Mouse (Mus musculus) Patski (cell line): Measurements from ENCODE around the gene Ywhag. TPM values are rescaled to one million over a fixed set of nuclear protein-coding genes. Genes with fewer than 3 reads are reported as not detected.

Experiments used
- ATAC-seq: fragments of 100-300 bp; one replicate; pipeline ENCODE4 v1.8.0; 2021
- CTCF ChIA-PET: fragments of 350-600 bp; sonication (Branson Sonifier 250); formaldehyde crosslinking; loops from one replicate; lab custom pipeline; 2022; ENCODE audit warnings: inconsistent platforms; lab: Charles Lee
- POLR2A ChIA-PET: fragments of 350-600 bp; sonication (Branson Sonifier 250); formaldehyde crosslinking; loops from one replicate; lab custom pipeline; 2022; ENCODE audit warnings: antibody characterized with exemption, inconsistent platforms; lab: Charles Lee
- DNase-seq: peaks from one replicate; pipeline ENCODE4 v3.0.0-alpha.2; 2011; ENCODE audit warnings: low read depth, low spot score
- H3K27me3 ChIP-seq: fragments of 371-371 bp; one replicate; pipeline ENCODE4 v1.5.1; 2021
- CTCF ChIP-seq: fragments of 100-300 bp; IDR thresholded peaks from one replicate; pipeline ENCODE4 v1.5.1; 2021
- in situ Hi-C: fragments of 300-500 bp; cut with MboI; formaldehyde crosslinking; loops from 3 replicates; pipeline ENCODE4 v1.11.1; 2018; ENCODE audit warnings: low pct_unique_long_range_greater_than_20kb, mixed read lengths
- polyA plus RNA-seq: library from polyadenylated mRNA; unstranded; gene quantifications from one replicate; pipeline ENCODE4 v1.2.3, GENCODE M21; 2021

Gene Ywhag
- polyA plus RNA-seq = 237 TPM

DNA sequence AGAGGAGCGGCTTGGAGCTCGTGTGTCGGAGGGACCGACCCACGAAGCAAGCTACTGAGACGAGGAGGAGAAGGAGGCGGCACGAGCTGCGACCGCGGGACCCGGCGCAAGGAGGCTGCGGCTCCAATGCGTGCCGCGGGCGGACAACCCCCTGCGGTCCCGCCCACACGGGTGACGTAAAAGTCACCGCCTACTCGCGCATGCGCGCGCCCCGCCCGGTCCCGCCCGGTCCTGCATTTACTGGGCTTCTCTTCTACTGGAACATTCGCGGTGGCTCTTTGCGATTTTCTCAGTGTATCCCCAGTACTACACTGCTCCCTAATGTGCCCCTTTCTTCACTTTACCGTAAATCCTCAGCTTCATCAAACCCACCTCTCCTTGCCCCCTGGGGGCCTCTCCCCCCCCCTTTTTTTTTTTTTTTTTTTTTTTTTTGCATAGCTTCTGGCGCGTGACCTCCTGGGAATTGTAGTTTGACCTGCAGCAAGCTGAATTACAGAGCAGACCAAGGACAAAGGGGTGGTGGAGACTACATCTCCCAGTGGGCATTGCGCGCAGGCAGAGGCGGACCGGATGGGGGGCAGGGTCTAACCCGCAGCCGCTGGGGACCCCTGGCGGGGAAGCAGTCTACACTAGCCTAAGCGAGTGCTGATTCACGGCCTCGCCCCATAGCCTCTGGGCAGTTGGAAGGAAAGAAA, at the start of gene Ywhag:
Gene Ywhag, minus strand, starts transcription at position 136 of the 695 bp plus-strand sequence.
- in situ Hi-C loops = no loop called here
- TF ChIP-seq CTCF = peak; percentile 91
- CTCF ChIA-PET = interaction anchor here (0.7 to 1.2 kb wide), 3 partner anchors 24 to 43 kb away, joined by 3 to 6 read pairs (median 3); no protein-coding TSS in a partner anchor
- DNase-seq (peak; percentile 95), ATAC-seq (peak; percentile 91)
- no peaks in the 10 kb centered on the region for H3K27me3 ChIP-seq
- POLR2A ChIA-PET = interaction anchor here (0.7 to 1.0 kb wide), 7 partner anchors 10 to 181 kb away, joined by 3 to 6 read pairs (median 3); no protein-coding TSS in a partner anchor

GRCm38 (mm10) chr5:135982398-135982797, 48.0 kb upstream of the Ywhag start:
- peak; percentile 55 for ATAC-seq
- POLR2A ChIA-PET = no interaction called here
- in situ Hi-C loops = loop anchor here (5.0 kb wide), 2 partner anchors 65 to 205 kb away; no protein-coding TSS in a partner anchor

GRCm38 (mm10) chr5:135979904-135980303, 45.5 kb upstream of the Ywhag start, which contains the start of gene Zp3:
TSS of gene Zp3 (plus strand) at chr5:135980099.
- no peaks in the 10 kb centered on the region for H3K27me3 ChIP-seq
- in situ Hi-C loops = loop anchor here (5.0 kb wide), 2 partner anchors 67 to 207 kb away; no protein-coding TSS in a partner anchor
- CTCF ChIA-PET = interaction anchor here (1.4 kb wide), 1 partner anchor 66 kb away, joined by 3 read pairs; no protein-coding TSS in a partner anchor
- ATAC-seq (no peak), DNase-seq (no peak)
- TF ChIP-seq CTCF = no peak
- POLR2A ChIA-PET = interaction anchor here (0.6 kb wide), 1 partner anchor 10 kb away, joined by 4 read pairs; no protein-coding TSS in a partner anchor

More at GRCm38 (mm10) chr5:135982398-135982797, 48.0 kb upstream of the Ywhag start:
- no peak for TF ChIP-seq CTCF
- DNase-seq = no peak
- no peaks in the 10 kb centered on the region for H3K27me3 ChIP-seq
- CTCF ChIA-PET = interaction anchor here (0.7 to 2.4 kb wide), 11 partner anchors 11 to 95 kb away, joined by 3 to 16 read pairs (median 3); partner anchors contain the start of gene Dtx2

DNA sequence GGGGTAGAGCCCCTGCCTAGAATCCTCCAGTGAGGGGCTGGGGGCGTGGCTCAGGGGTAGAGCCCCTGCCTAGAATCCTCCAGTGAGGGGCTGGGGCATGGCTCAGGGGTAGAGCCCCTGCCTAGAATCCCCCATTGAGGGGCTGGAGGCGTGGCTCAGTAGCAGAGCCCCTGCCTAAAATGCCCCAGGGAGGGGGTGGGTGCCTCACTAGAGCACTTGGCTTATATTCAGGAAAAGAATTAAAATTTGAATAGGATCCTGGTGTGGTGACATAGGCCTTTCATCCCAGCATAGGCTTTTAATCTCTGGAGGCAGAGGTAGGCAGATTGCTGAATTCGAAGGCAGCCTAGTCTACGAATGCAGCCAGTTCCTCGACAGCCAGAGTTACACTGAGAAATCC, 45.0 kb upstream of the Ywhag start:
- DNase-seq (no peak), ATAC-seq (no peak)
- in situ Hi-C loops = no loop called here
- no peaks in the 10 kb centered on the region for H3K27me3 ChIP-seq
- ChIA-PET POLR2A (no interaction called here), CTCF (interaction anchor here (0.8 to 1.4 kb wide), 2 partner anchors 17 to 66 kb away, joined by 3 read pairs; no protein-coding TSS in a partner anchor)
- TF ChIP-seq CTCF = no peak

DNA sequence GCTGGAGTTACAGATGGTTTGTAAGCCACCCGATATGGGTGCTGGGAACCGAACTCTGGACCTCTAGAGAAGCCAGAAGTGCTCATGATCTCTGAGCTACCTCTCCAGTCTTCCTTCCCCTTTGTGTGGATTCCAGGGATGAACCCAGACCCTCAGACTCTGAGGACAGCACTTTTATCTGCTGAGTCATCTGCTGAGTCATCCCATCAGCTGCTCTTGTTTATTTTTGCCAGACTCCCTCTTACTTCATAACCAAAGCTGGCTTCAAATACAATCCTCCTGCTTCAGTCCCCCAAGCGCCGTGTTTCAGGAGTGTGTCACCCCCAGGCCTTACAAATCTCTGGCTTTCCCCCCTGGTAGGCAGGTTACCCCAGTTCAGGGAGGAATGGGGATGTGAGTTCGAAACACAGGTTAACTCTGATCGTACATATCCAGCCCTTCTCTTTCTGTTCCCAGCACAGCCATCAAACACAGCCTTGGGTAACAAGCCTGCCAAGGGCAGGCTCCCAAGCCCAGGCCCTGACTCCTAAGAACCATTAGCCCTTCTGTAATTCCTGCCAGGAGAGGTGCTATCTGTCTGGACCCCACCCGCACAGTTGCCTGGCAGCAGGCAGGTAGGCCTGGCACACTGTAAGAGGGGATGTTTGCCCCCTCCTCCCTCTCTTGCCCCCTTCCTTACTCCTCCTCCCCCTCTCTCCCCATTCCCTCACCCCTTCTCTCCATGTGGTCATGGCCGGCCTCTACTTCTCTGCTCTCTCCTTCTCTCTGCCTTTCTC, 41.7 kb upstream of the Ywhag start:
- ATAC-seq = no peak
- in situ Hi-C loops = no loop called here
- no peaks in the 10 kb centered on the region for H3K27me3 ChIP-seq
- peak; percentile 74 for DNase-seq
- ChIA-PET POLR2A (interaction anchor here (2.7 kb wide), 1 partner anchor 12 kb away, joined by 10 read pairs; no protein-coding TSS in a partner anchor), CTCF (no interaction called here)
- no peak for TF ChIP-seq CTCF

GRCm38 (mm10) chr5:135974365-135974764, 39.9 kb upstream of the Ywhag start, which contains the start of gene Ssc4d:
TSS of gene Ssc4d (minus strand) at chr5:135974531.
- no peaks in the 10 kb centered on the region for H3K27me3 ChIP-seq
- in situ Hi-C loops = no loop called here
- no peak for TF ChIP-seq CTCF
- ATAC-seq = no peak
- ChIA-PET POLR2A (interaction anchor here (0.5 to 2.7 kb wide), 2 partner anchors 10 to 240 kb away, joined by 3 to 10 read pairs; no protein-coding TSS in a partner anchor), CTCF (interaction anchor here (1.1 kb wide), 1 partner anchor 96 kb away, joined by 5 read pairs; no protein-coding TSS in a partner anchor)
- no peak for DNase-seq

DNA sequence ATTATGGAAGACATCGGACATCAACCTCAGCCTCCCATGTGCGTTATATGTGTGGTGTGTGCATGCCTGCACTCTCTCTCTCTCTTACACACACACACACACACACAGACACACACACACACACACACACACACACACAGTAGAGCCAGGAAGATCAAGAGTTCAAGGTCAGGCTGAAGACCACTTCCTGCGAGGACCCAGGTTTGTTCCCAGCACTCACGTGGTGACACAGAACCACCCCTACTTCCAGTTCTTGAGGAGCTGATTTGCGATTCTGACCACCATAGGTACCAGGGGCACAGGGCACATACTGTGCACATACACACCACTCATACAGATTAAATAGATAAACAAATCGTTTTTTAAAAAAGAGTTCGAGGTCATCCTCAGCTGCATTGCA, 37.5 kb upstream of the Ywhag start:
- DNase-seq (no peak), ATAC-seq (no peak)
- CTCF ChIA-PET = no interaction called here
- in situ Hi-C loops = no loop called here
- POLR2A ChIA-PET = no interaction called here
- no peaks in the 10 kb centered on the region for H3K27me3 ChIP-seq
- no peak for TF ChIP-seq CTCF

GRCm38 (mm10) chr5:135970247-135970646, 35.8 kb upstream of the Ywhag start:
- CTCF ChIA-PET = interaction anchor here (0.8 to 1.6 kb wide), 4 partner anchors 12 to 93 kb away, joined by 3 to 4 read pairs (median 3); no protein-coding TSS in a partner anchor
- ATAC-seq = no peak

GRCm38 (mm10) chr5:135968781-135969180, 34.4 kb upstream of the Ywhag start:
- ATAC-seq (no peak), DNase-seq (no peak)
- POLR2A ChIA-PET = no interaction called here
- H3K27me3 ChIP-seq = no peaks in the 10 kb centered on the region
- in situ Hi-C loops = no loop called here
- TF ChIP-seq CTCF = no peak
- CTCF ChIA-PET = interaction anchor here (1.2 to 1.6 kb wide), 3 partner anchors 13 to 92 kb away, joined by 3 read pairs; no protein-coding TSS in a partner anchor

More at GRCm38 (mm10) chr5:135970247-135970646, 35.8 kb upstream of the Ywhag start:
- no peaks in the 10 kb centered on the region for H3K27me3 ChIP-seq
- in situ Hi-C loops = no loop called here
- no peak for DNase-seq
- POLR2A ChIA-PET = no interaction called here
- no peak for TF ChIP-seq CTCF

- ATAC-seq (no peak), DNase-seq (no peak)
- no peak for TF ChIP-seq CTCF
- in situ Hi-C loops = no loop called here
- POLR2A ChIA-PET = interaction anchor here (0.6 kb wide), 1 partner anchor 25 kb away, joined by 6 read pairs; no protein-coding TSS in a partner anchor
- CTCF ChIA-PET = interaction anchor here (0.8 to 1.5 kb wide), 4 partner anchors 11 to 89 kb away, joined by 3 to 5 read pairs (median 4); no protein-coding TSS in a partner anchor
- H3K27me3 ChIP-seq = no peaks in the 10 kb centered on the region
Observed at GRCm38 (mm10) chr5:135966866-135967265, 32.5 kb upstream of the Ywhag start.
